Mouse (Mus musculus): ENCODE measurements around the gene Clip2. TPM values are rescaled to one million over a fixed set of nuclear protein-coding genes. Genes with fewer than 3 reads are reported as not detected.

The Clip2 gene
- total and polyA plus RNA-seq, 2 experiments from 2014 or later: 13.1 to 153 TPM

- H3K4me1 ChIP-seq (ENCODE audit: insufficient read depth, low read length): no peaks in the 10 kb centered on the region
- H3K4me3 ChIP-seq (ENCODE audit: low read depth, low read length): no peak overlapping the region
- H3K9me3 ChIP-seq (ENCODE audit: low read length): no peaks in the 10 kb centered on the region
- no peak for TF ChIP-seq CTCF (IDR thresholded peaks at IDR 0.05)
- peaks cover 59% of the 10 kb centered on the region for H3K36me3 ChIP-seq (ENCODE audit: insufficient read depth, low read length)
- peak overlapping the region; percentile 49 for H3K27ac ChIP-seq (ENCODE audit: low read depth, low read length)
- H3K4me2 ChIP-seq (ENCODE audit: low read depth, low read length, poor library complexity, severe bottlenecking): no peak overlapping the region
- WGBS: 67% methylated on average over 9 of the region's 9 CpGs
- peak; percentile 81 for DNase-seq (ENCODE audit: low spot score)
- peak; percentile 70 for ATAC-seq (ENCODE audit: low FRiP score)
- no peak overlapping the region for H3K9ac ChIP-seq (replicated peaks; ENCODE audit: low read length, poor library complexity, severe bottlenecking)
- no peaks in the 10 kb centered on the region for H3K27me3 ChIP-seq (ENCODE audit: insufficient read depth, low read length)
Measured at GRCm38 (mm10) chr5:134505810-134506292, 46.4 kb downstream of the Clip2 start.

- Histone ChIP-seq H3K36me3 (ENCODE audit: insufficient read depth, low read length) (peaks cover 51% of the 10 kb centered on the region), H3K27ac (ENCODE audit: low read depth, low read length) (no peak overlapping the region), H3K4me2 (ENCODE audit: low read depth, low read length, poor library complexity, severe bottlenecking) (no peak overlapping the region), H3K9ac (replicated peaks; ENCODE audit: low read length, poor library complexity, severe bottlenecking) (no peak overlapping the region), H3K27me3 (ENCODE audit: insufficient read depth, low read length) (no peaks in the 10 kb centered on the region), H3K9me3 (ENCODE audit: low read length) (no peaks in the 10 kb centered on the region), H3K4me3 (ENCODE audit: low read depth, low read length) (no peak overlapping the region), H3K4me1 (ENCODE audit: insufficient read depth, low read length) (no peaks in the 10 kb centered on the region)
- TF ChIP-seq CTCF (IDR thresholded peaks at IDR 0.05): no peak
- ATAC-seq (ENCODE audit: low FRiP score) (no peak), DNase-seq (ENCODE audit: low spot score) (no peak)
- 95% methylated on average over 18 of the region's 18 CpGs for WGBS
Measured at GRCm38 (mm10) chr5:134502591-134502990, 49.6 kb downstream of the Clip2 start.

DNA sequence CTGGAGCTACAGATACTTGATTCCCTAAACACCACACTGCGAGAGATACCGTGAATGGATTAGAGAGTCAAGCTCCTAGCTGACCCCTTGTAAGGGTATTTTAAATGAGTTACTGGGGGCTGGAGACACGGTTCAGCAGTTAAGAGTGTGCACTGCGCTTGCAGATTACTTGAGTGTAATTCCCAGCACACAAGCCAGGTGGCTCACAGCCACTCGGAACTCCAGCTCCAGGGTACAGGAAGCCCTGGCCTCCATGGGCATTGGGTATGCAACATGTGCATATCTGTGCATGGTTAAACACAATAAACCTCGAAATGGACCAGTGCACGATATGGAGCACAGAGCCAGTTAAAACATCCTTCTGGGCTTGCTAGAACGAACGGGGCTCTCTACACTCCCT is 50.8 kb downstream of the Clip2 start:
- Histone ChIP-seq H3K36me3 (ENCODE audit: insufficient read depth, low read length) (peaks cover 62% of the 10 kb centered on the region), H3K9me3 (ENCODE audit: low read length) (no peaks in the 10 kb centered on the region), H3K9ac (replicated peaks; ENCODE audit: low read length, poor library complexity, severe bottlenecking) (no peak overlapping the region), H3K4me2 (ENCODE audit: low read depth, low read length, poor library complexity, severe bottlenecking) (no peak overlapping the region), H3K4me3 (ENCODE audit: low read depth, low read length) (no peak overlapping the region), H3K4me1 (ENCODE audit: insufficient read depth, low read length) (no peaks in the 10 kb centered on the region), H3K27me3 (ENCODE audit: insufficient read depth, low read length) (no peaks in the 10 kb centered on the region), H3K27ac (ENCODE audit: low read depth, low read length) (no peak overlapping the region)
- peak; percentile 70 for TF ChIP-seq CTCF (IDR thresholded peaks at IDR 0.05)
- no peak for ATAC-seq (ENCODE audit: low FRiP score)
- WGBS: 80% methylated on average over 9 of the region's 9 CpGs
- DNase-seq (ENCODE audit: low spot score): peak; percentile 49

GRCm38 (mm10) chr5:134500681-134501080 is 51.6 kb downstream of the Clip2 start:
- Histone ChIP-seq H3K9me3 (ENCODE audit: low read length) (no peaks in the 10 kb centered on the region), H3K27me3 (ENCODE audit: insufficient read depth, low read length) (no peaks in the 10 kb centered on the region), H3K4me2 (ENCODE audit: low read depth, low read length, poor library complexity, severe bottlenecking) (no peak overlapping the region), H3K27ac (ENCODE audit: low read depth, low read length) (no peak overlapping the region), H3K36me3 (ENCODE audit: insufficient read depth, low read length) (peaks cover 70% of the 10 kb centered on the region), H3K4me1 (ENCODE audit: insufficient read depth, low read length) (no peaks in the 10 kb centered on the region), H3K4me3 (ENCODE audit: low read depth, low read length) (no peak overlapping the region), H3K9ac (replicated peaks; ENCODE audit: low read length, poor library complexity, severe bottlenecking) (no peak overlapping the region)
- WGBS: 97% methylated on average over 3 of the region's 3 CpGs
- ATAC-seq (ENCODE audit: low FRiP score): no peak
- no peak for TF ChIP-seq CTCF (IDR thresholded peaks at IDR 0.05)
- no peak for DNase-seq (ENCODE audit: low spot score)

DNA sequence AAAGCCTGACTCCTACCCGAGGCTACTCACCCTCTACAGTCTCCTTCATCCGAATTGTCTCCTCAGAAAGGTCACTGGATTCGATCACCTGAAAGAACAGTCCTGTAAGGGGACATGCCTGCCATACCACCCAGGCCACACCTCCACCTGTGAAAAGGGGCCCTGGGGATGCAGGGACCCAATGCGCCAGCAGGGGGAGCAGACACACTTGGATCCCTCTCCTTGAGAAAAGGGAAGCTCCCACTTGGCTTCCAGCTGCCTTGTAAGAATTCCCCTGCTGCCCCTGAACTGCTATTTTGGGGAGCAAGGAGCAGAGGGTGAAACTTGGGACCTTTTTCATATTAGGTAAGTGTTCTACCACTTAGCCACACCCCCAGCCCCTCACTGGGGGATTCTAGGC is 52.2 kb downstream of the Clip2 start:
- Histone ChIP-seq H3K4me1 (ENCODE audit: insufficient read depth, low read length) (no peaks in the 10 kb centered on the region), H3K9ac (replicated peaks; ENCODE audit: low read length, poor library complexity, severe bottlenecking) (no peak overlapping the region), H3K27me3 (ENCODE audit: insufficient read depth, low read length) (no peaks in the 10 kb centered on the region), H3K9me3 (ENCODE audit: low read length) (no peaks in the 10 kb centered on the region), H3K4me2 (ENCODE audit: low read depth, low read length, poor library complexity, severe bottlenecking) (no peak overlapping the region), H3K36me3 (ENCODE audit: insufficient read depth, low read length) (peaks cover 75% of the 10 kb centered on the region), H3K4me3 (ENCODE audit: low read depth, low read length) (no peak overlapping the region), H3K27ac (ENCODE audit: low read depth, low read length) (no peak overlapping the region)
- ATAC-seq (ENCODE audit: low FRiP score): no peak
- DNase-seq (ENCODE audit: low spot score): peak; percentile 52
- WGBS: 84% methylated on average over 4 of the region's 4 CpGs
- peak; percentile 77 for TF ChIP-seq CTCF (IDR thresholded peaks at IDR 0.05)

GRCm38 (mm10) chr5:134497026-134497425 is 55.2 kb downstream of the Clip2 start:
- no peak for TF ChIP-seq CTCF (IDR thresholded peaks at IDR 0.05)
- ATAC-seq (ENCODE audit: low FRiP score): no peak
- H3K27ac ChIP-seq (ENCODE audit: low read depth, low read length): no peak overlapping the region
- H3K27me3 ChIP-seq (ENCODE audit: insufficient read depth, low read length): no peaks in the 10 kb centered on the region
- no peak overlapping the region for H3K4me2 ChIP-seq (ENCODE audit: low read depth, low read length, poor library complexity, severe bottlenecking)
- no peak overlapping the region for H3K9ac ChIP-seq (replicated peaks; ENCODE audit: low read length, poor library complexity, severe bottlenecking)
- no peaks in the 10 kb centered on the region for H3K4me1 ChIP-seq (ENCODE audit: insufficient read depth, low read length)
- no peak for DNase-seq (ENCODE audit: low spot score)
- H3K9me3 ChIP-seq (ENCODE audit: low read length): no peaks in the 10 kb centered on the region
- 97% methylated on average over 5 of the region's 5 CpGs for WGBS
- peaks cover 72% of the 10 kb centered on the region for H3K36me3 ChIP-seq (ENCODE audit: insufficient read depth, low read length)
- no peak overlapping the region for H3K4me3 ChIP-seq (ENCODE audit: low read depth, low read length)

All from midbrain, postnatal 0 days (tissue).